Mouse (Mus musculus): ENCODE data around the gene 1700021F07Rik. TPM values are rescaled to one million over a fixed set of nuclear protein-coding genes. Genes with fewer than 3 reads are reported as not detected.

The 1700021F07Rik gene
- polyA plus RNA-seq, 1 experiment from 2014 or later, result not detected

- ATAC-seq (ENCODE audit: low read depth) (no peak), DNase-seq (no peak)
- Histone ChIP-seq H3K27me3 (no peaks in the 10 kb centered on the region), H3K27ac (no peak overlapping the region), H3K9me3 (replicated peaks) (no peaks in the 10 kb centered on the region), H3K36me3 (no peaks in the 10 kb centered on the region), H3K9ac (no peak overlapping the region), H3K4me1 (replicated peaks) (no peaks in the 10 kb centered on the region), H3K4me2 (no peak overlapping the region), H3K4me3 (replicated peaks) (no peak overlapping the region)
- 67% methylated on average over 9 of the region's 9 CpGs for WGBS (ENCODE audit: insufficient replicate concordance)
Measured at GRCm38 (mm10) chr2:173535886-173536285, 13.5 kb downstream of the 1700021F07Rik start.

DNA sequence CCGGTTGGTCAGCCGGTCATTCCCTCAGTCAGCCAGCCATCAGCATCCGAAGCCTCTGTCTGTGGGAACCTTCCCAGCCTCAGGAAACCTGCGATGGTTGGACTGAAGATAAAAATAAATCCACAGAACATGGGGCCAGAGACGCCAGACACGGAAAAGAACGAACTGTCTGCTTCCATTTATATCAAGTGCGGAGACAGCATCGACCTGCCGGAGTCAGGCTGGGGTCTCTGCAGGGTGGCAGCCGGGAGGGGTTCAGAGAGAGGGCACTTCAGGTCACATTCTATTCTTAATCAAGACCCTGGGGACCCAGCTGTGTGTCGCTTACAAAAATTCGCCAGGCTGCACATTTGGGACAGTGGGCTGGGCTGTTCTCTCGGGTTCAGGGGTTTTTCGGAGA, 17.4 kb downstream of the 1700021F07Rik start:
- no peak overlapping the region for H3K4me2 ChIP-seq

GRCm38 (mm10) chr2:173541748-173542147, 19.4 kb downstream of the 1700021F07Rik start:
- H3K4me2 ChIP-seq, result no peak overlapping the region
- no peaks in the 10 kb centered on the region for H3K36me3 ChIP-seq
- DNase-seq (no peak), ATAC-seq (ENCODE audit: low read depth) (no peak)
- WGBS (ENCODE audit: insufficient replicate concordance), result 7% methylated on average over 4 of the region's 4 CpGs
- no peaks in the 10 kb centered on the region for H3K27me3 ChIP-seq
- H3K27ac ChIP-seq, result no peak overlapping the region
- no peaks in the 10 kb centered on the region for H3K9me3 ChIP-seq (replicated peaks)
- no peak overlapping the region for H3K4me3 ChIP-seq (replicated peaks)
- H3K4me1 ChIP-seq (replicated peaks), result no peaks in the 10 kb centered on the region
- H3K9ac ChIP-seq, result no peak overlapping the region

More for the DNA sequence above, 17.4 kb downstream of the 1700021F07Rik start:
- Histone ChIP-seq H3K9me3 (replicated peaks) (no peaks in the 10 kb centered on the region), H3K27me3 (no peaks in the 10 kb centered on the region), H3K4me3 (replicated peaks) (no peak overlapping the region), H3K36me3 (no peaks in the 10 kb centered on the region), H3K9ac (no peak overlapping the region), H3K27ac (no peak overlapping the region), H3K4me1 (replicated peaks) (no peaks in the 10 kb centered on the region)
- DNase-seq, result no peak
- ATAC-seq (ENCODE audit: low read depth), result no peak
- 61% methylated on average over 15 of the region's 15 CpGs for WGBS (ENCODE audit: insufficient replicate concordance)

- no peak overlapping the region for H3K4me3 ChIP-seq (replicated peaks)
- H3K9ac ChIP-seq, result no peak overlapping the region
- no peaks in the 10 kb centered on the region for H3K36me3 ChIP-seq
- DNase-seq, result no peak
- WGBS (ENCODE audit: insufficient replicate concordance), result 70% methylated on average over 4 of the region's 4 CpGs
- no peak for ATAC-seq (ENCODE audit: low read depth)
- H3K9me3 ChIP-seq (replicated peaks), result no peaks in the 10 kb centered on the region
- H3K4me1 ChIP-seq (replicated peaks), result no peaks in the 10 kb centered on the region
- no peak overlapping the region for H3K4me2 ChIP-seq
- no peaks in the 10 kb centered on the region for H3K27me3 ChIP-seq
- no peak overlapping the region for H3K27ac ChIP-seq
Measured at GRCm38 (mm10) chr2:173542716-173543115, 20.3 kb downstream of the 1700021F07Rik start.

- ATAC-seq (ENCODE audit: low read depth) (no peak), DNase-seq (peak; percentile 24)
- H3K36me3 ChIP-seq, result no peaks in the 10 kb centered on the region
- no peak overlapping the region for H3K4me3 ChIP-seq (replicated peaks)
- no peaks in the 10 kb centered on the region for H3K9me3 ChIP-seq (replicated peaks)
- no peak overlapping the region for H3K4me2 ChIP-seq
- H3K4me1 ChIP-seq (replicated peaks), result no peaks in the 10 kb centered on the region
- 39% methylated on average over 15 of the region's 15 CpGs for WGBS (ENCODE audit: insufficient replicate concordance)
- no peaks in the 10 kb centered on the region for H3K27me3 ChIP-seq
- H3K27ac ChIP-seq, result no peak overlapping the region
- no peak overlapping the region for H3K9ac ChIP-seq
Measured at GRCm38 (mm10) chr2:173545992-173546703, 23.8 kb downstream of the 1700021F07Rik start.

DNA sequence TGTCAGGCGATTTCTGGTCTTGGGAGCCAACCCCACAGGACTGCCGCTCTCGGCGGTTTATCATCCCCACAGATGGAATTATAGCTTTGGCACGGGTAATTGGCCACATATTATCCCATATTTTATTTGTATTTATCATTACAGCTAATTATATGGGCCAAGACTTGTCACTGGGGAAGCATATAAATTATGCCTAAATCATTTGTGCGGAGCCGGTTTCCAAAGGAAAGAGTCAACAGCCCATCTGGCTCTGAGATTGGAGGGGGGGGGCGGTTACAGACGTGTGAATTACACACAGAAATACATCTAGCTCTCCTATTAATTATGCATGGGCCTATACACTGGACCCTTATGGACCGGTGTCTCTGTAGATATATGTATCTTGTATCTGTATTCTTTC, 26.9 kb downstream of the 1700021F07Rik start:
- Histone ChIP-seq H3K27ac (no peak overlapping the region), H3K36me3 (no peaks in the 10 kb centered on the region), H3K9me3 (replicated peaks) (no peaks in the 10 kb centered on the region), H3K4me1 (replicated peaks) (no peaks in the 10 kb centered on the region), H3K9ac (no peak overlapping the region), H3K4me2 (no peak overlapping the region), H3K4me3 (replicated peaks) (no peak overlapping the region), H3K27me3 (peaks cover 3% of the 10 kb centered on the region; the same call in 1 of the 2 replicates)
- no peak for ATAC-seq (ENCODE audit: low read depth)
- WGBS (ENCODE audit: insufficient replicate concordance), result 72% methylated on average over 10 of the region's 10 CpGs
- DNase-seq, result no peak

DNA sequence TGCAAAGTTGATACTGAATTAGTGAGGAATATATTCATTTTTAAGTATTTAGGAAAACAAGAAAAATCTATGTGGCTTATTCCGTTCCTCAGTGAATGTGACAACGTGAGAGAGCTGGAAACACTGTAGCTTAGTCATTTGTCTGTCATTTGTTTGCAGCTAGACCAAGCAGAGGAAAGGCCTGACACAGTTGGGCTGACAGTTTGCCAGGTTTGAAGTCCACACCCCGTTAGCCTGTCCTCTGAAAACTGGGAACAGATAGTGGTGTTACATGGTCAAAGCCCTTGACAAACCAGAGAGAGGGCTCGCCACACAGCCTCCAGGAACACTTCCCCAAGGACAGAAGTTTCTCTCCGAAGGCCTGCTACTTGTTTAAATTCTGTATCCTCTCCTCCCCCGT, 28.3 kb downstream of the 1700021F07Rik start:
- Histone ChIP-seq H3K27me3 (peaks cover 8% of the 10 kb centered on the region; the same call in 1 of the 2 replicates), H3K9ac (no peak overlapping the region), H3K4me1 (replicated peaks) (no peaks in the 10 kb centered on the region), H3K9me3 (replicated peaks) (no peaks in the 10 kb centered on the region), H3K4me2 (no peak overlapping the region), H3K27ac (no peak overlapping the region), H3K36me3 (no peaks in the 10 kb centered on the region), H3K4me3 (replicated peaks) (no peak overlapping the region)
- no peak for DNase-seq
- ATAC-seq (ENCODE audit: low read depth), result no peak
- 43% methylated on average over 6 of the region's 6 CpGs for WGBS (ENCODE audit: insufficient replicate concordance)

DNA sequence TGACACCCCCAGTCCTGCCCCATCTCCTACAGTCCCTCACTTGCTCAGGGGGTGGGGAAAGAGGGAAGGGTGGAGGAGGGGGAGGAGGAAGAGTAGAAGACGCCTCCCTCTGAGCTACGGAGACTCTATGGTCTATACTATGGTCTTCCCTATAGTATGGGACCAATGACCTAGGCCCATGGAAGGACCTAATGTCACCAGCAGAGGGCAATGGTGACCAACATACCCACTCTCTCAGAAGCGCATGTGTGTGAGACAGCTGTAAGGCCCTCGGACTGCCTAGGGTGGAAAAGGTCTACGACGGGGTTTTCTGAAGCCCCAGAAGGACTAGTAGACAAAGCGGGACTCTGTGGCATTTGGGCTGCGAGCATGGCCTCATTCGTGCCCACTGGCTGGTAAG, 31.5 kb downstream of the 1700021F07Rik start:
- no peak overlapping the region for H3K4me2 ChIP-seq
- no peaks in the 10 kb centered on the region for H3K4me1 ChIP-seq (replicated peaks)
- H3K36me3 ChIP-seq, result no peaks in the 10 kb centered on the region
- H3K9me3 ChIP-seq (replicated peaks), result no peaks in the 10 kb centered on the region
- peaks cover 8% of the 10 kb centered on the region; the same call in 1 of the 2 replicates for H3K27me3 ChIP-seq
- no peak for DNase-seq
- peak; percentile 55; the same call in 1 of the 2 replicates for ATAC-seq (ENCODE audit: low read depth)
- 36% methylated on average over 9 of the region's 9 CpGs for WGBS (ENCODE audit: insufficient replicate concordance)
- no peak overlapping the region for H3K27ac ChIP-seq
- no peak overlapping the region for H3K9ac ChIP-seq
- no peak overlapping the region for H3K4me3 ChIP-seq (replicated peaks)

DNA sequence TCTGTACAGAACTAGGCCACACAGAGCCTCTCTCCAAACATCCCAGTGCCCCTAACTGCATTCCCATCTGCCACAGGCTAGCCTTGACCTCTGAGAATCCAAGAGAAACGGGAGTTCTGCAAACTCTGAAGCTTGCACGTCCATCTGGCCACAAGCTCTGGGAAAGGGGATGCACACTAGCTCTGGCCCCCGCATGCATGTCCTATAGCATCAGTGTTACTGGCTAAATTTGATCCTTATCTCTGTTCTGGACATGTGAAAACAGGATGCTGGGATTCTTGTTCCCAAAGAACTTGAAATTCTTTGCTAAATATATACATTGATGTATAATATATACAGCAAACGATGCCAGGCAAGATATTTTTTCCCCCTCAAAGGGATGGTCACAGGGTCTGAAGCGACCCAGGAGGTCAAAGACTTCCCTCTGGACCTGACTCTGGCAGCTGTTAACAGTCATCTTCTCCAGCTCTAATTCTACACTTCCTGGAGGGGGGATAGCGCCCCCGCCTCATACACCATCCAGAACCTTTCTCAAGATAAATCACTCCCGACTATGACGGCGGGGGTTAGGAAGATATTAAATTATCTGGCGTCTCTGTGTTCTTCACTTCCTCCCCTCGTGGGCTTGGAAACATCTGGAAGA, 36.5 kb downstream of the 1700021F07Rik start:
- H3K4me1 ChIP-seq (replicated peaks), result no peaks in the 10 kb centered on the region
- no peak overlapping the region for H3K27ac ChIP-seq
- DNase-seq (no peak), ATAC-seq (ENCODE audit: low read depth) (no peak)
- no peak overlapping the region for H3K4me2 ChIP-seq
- no peaks in the 10 kb centered on the region for H3K9me3 ChIP-seq (replicated peaks)
- H3K36me3 ChIP-seq, result no peaks in the 10 kb centered on the region
- no peak overlapping the region for H3K9ac ChIP-seq
- WGBS (ENCODE audit: insufficient replicate concordance), result 51% methylated on average over 12 of the region's 12 CpGs
- H3K4me3 ChIP-seq (replicated peaks), result no peak overlapping the region
- peaks cover 5% of the 10 kb centered on the region; the same call in 1 of the 2 replicates for H3K27me3 ChIP-seq

DNA sequence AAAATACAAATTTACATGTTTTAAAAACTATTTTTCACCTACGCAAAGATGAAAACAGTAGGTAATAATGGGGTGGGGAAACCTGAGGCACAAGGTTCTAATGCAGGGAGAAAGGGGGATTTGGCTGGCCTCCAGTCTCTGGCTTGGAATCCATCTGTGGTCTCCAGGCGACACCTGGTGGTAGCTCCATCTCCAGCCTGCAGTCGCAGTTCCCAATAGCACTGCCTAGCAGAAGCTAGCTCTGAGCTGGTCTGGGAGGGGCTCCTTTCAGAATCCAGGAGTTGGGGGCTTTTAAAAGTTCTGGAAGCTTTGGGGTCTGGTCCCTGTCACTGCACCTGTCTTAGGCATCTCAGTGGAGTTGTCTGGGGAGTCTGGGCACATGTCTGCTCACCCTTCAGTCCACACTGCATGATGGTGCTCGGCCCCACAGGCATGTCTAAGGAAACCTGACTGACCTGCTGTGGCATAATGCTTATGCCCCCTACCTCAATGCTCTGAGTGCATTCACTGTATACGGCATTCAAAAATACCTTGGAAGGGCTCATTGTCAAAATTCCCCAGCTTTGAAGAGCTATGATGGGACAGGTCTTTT, 39.6 kb downstream of the 1700021F07Rik start:
- no peak overlapping the region for H3K4me2 ChIP-seq
- no peaks in the 10 kb centered on the region for H3K27me3 ChIP-seq
- H3K4me1 ChIP-seq (replicated peaks), result no peaks in the 10 kb centered on the region
- DNase-seq, result no peak
- H3K9me3 ChIP-seq (replicated peaks), result no peaks in the 10 kb centered on the region
- no peak overlapping the region for H3K9ac ChIP-seq
- no peak overlapping the region for H3K4me3 ChIP-seq (replicated peaks)
- H3K27ac ChIP-seq, result no peak overlapping the region
- 28% methylated on average over 5 of the region's 5 CpGs for WGBS (ENCODE audit: insufficient replicate concordance)
- no peak for ATAC-seq (ENCODE audit: low read depth)
- no peaks in the 10 kb centered on the region for H3K36me3 ChIP-seq

DNA sequence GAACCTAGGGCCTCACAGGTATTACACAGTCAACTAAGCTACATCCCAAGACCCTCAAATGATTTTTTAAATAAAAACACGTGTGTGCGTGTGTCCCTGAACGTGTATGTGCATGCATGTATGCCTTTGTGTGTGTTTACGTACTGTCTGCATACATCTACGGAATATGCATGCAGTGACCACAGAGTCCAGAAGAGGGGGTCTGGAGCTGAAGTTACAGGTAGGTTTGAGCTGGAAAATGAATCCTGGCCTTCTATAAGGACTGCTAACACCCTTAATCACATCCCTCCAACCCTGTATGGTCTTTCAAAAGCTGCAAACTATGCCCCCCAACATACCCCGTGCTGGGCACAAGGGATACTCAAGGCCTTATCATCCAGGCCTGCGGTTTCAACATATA, 41.0 kb downstream of the 1700021F07Rik start:
- Histone ChIP-seq H3K9me3 (replicated peaks) (no peaks in the 10 kb centered on the region), H3K27me3 (no peaks in the 10 kb centered on the region), H3K4me3 (replicated peaks) (no peak overlapping the region), H3K27ac (no peak overlapping the region), H3K4me1 (replicated peaks) (no peaks in the 10 kb centered on the region), H3K9ac (no peak overlapping the region), H3K4me2 (no peak overlapping the region), H3K36me3 (no peaks in the 10 kb centered on the region)
- no peak for ATAC-seq (ENCODE audit: low read depth)
- no peak for DNase-seq
- WGBS (ENCODE audit: insufficient replicate concordance), result 61% methylated on average over 7 of the region's 7 CpGs

Measured in liver, embryonic 13.5 days (tissue).